Mouse (Mus musculus) embryonic fibroblast, embryonic 13.5 days (primary cell): ENCODE measurements around the gene Wdr12.

Experiments used
- CTCF ChIP-seq: IDR thresholded peaks from 2 replicates; pipeline ENCODE4 v1.5.1; 2011; ENCODE audit warnings: mild to moderate bottlenecking, control low read depth, low read length, moderate library complexity, borderline replicate concordance; ENCODE audit not compliant: insufficient read depth
- POLR2A ChIP-seq: IDR thresholded peaks from 2 replicates; pipeline ENCODE4 v1.6.1; 2011; ENCODE audit warnings: low read depth, mild to moderate bottlenecking, control low read depth, low read length, moderate library complexity

DNA sequence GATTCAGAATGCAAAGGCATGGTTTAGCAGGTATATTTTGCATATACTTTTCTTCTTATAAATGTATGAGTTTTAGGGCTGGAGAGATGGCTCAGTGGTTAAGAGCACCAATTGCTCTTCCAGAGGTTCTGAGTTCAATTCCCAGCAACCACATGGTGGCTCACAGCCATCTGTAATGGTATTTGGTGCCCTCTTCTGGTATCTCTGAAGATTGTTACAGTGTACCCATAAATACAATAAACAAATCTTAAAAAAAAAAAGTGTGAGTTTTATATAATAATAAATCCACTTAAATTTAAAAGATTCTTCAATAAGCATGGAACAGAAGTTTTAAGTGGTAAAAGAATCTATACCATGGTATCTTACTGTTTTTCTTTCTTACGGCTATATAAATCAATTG, 6.1 kb upstream of the Wdr12 start:
- TF ChIP-seq CTCF (no peak), POLR2A (no peak)
